Mouse (Mus musculus) MEL (cell line): ENCODE measurements at regions not wholly inside any gene's neighbourhood (a gene's known extent, or its start where the extent isn't known, plus 50 kb on each side); places are given as distances from the start of the nearest gene placed in this dataset.

Source experiments
- DNase-seq: peaks from one replicate; pipeline ENCODE4 v3.0.0; 2011; ENCODE audit warnings: low read depth, low spot score
- H3K27ac ChIP-seq: 2 replicates; pipeline ENCODE4 v1.5.1; 2012; ENCODE audit warnings: low read depth, mild to moderate bottlenecking, control low read depth, low read length, moderate library complexity; ENCODE audit not compliant: control insufficient read depth
- H3K27me3 ChIP-seq, 2 experiments: fragments of 150-350 bp in 1 of 2; sonication (generic) in 1 of 2; 2 replicates each; pipeline ENCODE4 v1.6.1; 2012; ENCODE audit warnings: low read length in 2 of 2, mild to moderate bottlenecking in 2 of 2, improper control_type of control experiment in 1 of 2, moderate library complexity in 1 of 2; ENCODE audit not compliant: insufficient read depth in 2 of 2, control insufficient read depth in 1 of 2
- H3K36me3 ChIP-seq, 2 experiments: 2 replicates each; pipeline ENCODE4 v1.6.1; 2012 to 2014; ENCODE audit warnings: low read length in 2 of 2, improper control_type of control experiment in 1 of 2, inconsistent platforms in 1 of 2, mild to moderate bottlenecking in 1 of 2; ENCODE audit not compliant: insufficient read depth in 2 of 2, control insufficient read depth in 1 of 2
- H3K4me1 ChIP-seq, 2 experiments: fragments of 150-350 bp in 1 of 2; sonication (generic) in 1 of 2; 2 replicates each; pipeline ENCODE4 v1.6.1; 2012; ENCODE audit warnings: low read length in 2 of 2, improper control_type of control experiment in 1 of 2, mild to moderate bottlenecking in 1 of 2; ENCODE audit not compliant: insufficient read depth in 2 of 2, control insufficient read depth in 1 of 2
- H3K4me3 ChIP-seq, 2 experiments: fragments of 150-350 bp in 1 of 2; sonication (generic) in 1 of 2; 2 replicates each; pipeline ENCODE4 v1.5.1; 2012; ENCODE audit warnings: low read depth in 2 of 2, low read length in 2 of 2, mild to moderate bottlenecking in 2 of 2, moderate library complexity in 2 of 2, control low read depth in 1 of 2, improper control_type of control experiment in 1 of 2; ENCODE audit not compliant: control insufficient read depth in 1 of 2, insufficient read depth in 1 of 2
- H3K79me2 ChIP-seq: 2 replicates; pipeline ENCODE4 v1.6.1; 2012; ENCODE audit warnings: mild to moderate bottlenecking, low read length, moderate library complexity; ENCODE audit not compliant: control insufficient read depth, poor library complexity, insufficient read depth
- H3K9ac ChIP-seq: 2 replicates; pipeline ENCODE4 v1.6.1; 2012; ENCODE audit warnings: low read depth, mild to moderate bottlenecking, control low read depth, low read length, moderate library complexity; ENCODE audit not compliant: control insufficient read depth, poor library complexity, severe bottlenecking
- H3K9me3 ChIP-seq: fragments of 150-350 bp; sonication (generic); replicated peaks from 2 replicates; pipeline ENCODE4 v1.6.1; 2012; ENCODE audit warnings: mild to moderate bottlenecking, low read length, improper control_type of control experiment, moderate library complexity; ENCODE audit not compliant: insufficient read depth
- CHD1 ChIP-seq: IDR thresholded peaks from 2 replicates; pipeline ENCODE4 v1.6.1; 2012; ENCODE audit warnings: low read depth, mild to moderate bottlenecking, inconsistent platforms, low read length, improper control_type of control experiment
- E2F4 ChIP-seq: IDR thresholded peaks from 2 replicates; pipeline ENCODE4 v1.6.1; 2011; ENCODE audit warnings: low read depth, low read length, improper control_type of control experiment, borderline replicate concordance
- ETS1 ChIP-seq: IDR thresholded peaks from 2 replicates; pipeline ENCODE4 v1.6.1; 2012; ENCODE audit warnings: low read depth, mild to moderate bottlenecking, inconsistent platforms, low read length, improper control_type of control experiment, moderate library complexity
- GATA1 ChIP-seq: IDR thresholded peaks from 2 replicates; pipeline ENCODE4 v1.6.1; 2011; ENCODE audit warnings: low read depth, low read length, improper control_type of control experiment
- JUND ChIP-seq: IDR thresholded peaks from 2 replicates; pipeline ENCODE4 v1.6.1; 2011; ENCODE audit warnings: low read depth, mild to moderate bottlenecking, improper control_type of control experiment, low read length
- KAT2A ChIP-seq: conservative IDR thresholded peaks from 2 replicates; pipeline ENCODE4 v1.6.1; 2012; ENCODE audit warnings: low read depth, low read length, improper control_type of control experiment, inconsistent platforms
- MYC ChIP-seq: IDR thresholded peaks from 2 replicates; pipeline ENCODE4 v1.6.1; 2011; ENCODE audit warnings: low read depth, mild to moderate bottlenecking, low read length, improper control_type of control experiment, moderate library complexity
- NELFE ChIP-seq: IDR thresholded peaks from 2 replicates; pipeline ENCODE4 v1.6.1; 2011; ENCODE audit warnings: low read depth, low read length, improper control_type of control experiment
- POLR2A ChIP-seq, 2 experiments: IDR thresholded peaks; 2 replicates each; pipeline ENCODE4 v1.6.1; 2011 to 2012; ENCODE audit warnings: low read length in 2 of 2, mild to moderate bottlenecking in 2 of 2, control low read depth in 1 of 2, improper control_type of control experiment in 1 of 2, low read depth in 1 of 2, moderate library complexity in 1 of 2; ENCODE audit not compliant: control insufficient read depth in 1 of 2, insufficient read depth in 1 of 2, poor library complexity in 1 of 2
- POLR2AphosphoS5 ChIP-seq: IDR thresholded peaks from 2 replicates; pipeline ENCODE4 v1.6.1; 2012; ENCODE audit warnings: low read depth, borderline replicate concordance, mild to moderate bottlenecking, inconsistent platforms, low read length, moderate library complexity, mixed read lengths
- TAL1 ChIP-seq: IDR thresholded peaks from 2 replicates; pipeline ENCODE4 v1.6.1; 2012; ENCODE audit warnings: mild to moderate bottlenecking, inconsistent platforms, low read length, moderate library complexity, mixed read lengths
- USF1 ChIP-seq: IDR thresholded peaks from 2 replicates; pipeline ENCODE4 v1.6.1; 2014; ENCODE audit warnings: low read depth, mild to moderate bottlenecking, inconsistent platforms, low read length, improper control_type of control experiment, moderate library complexity
- USF2 ChIP-seq, 2 experiments: IDR thresholded peaks; 2 replicates each; pipeline ENCODE4 v1.6.1; 2011 to 2012; ENCODE audit warnings: improper control_type of control experiment in 2 of 2, low read length in 2 of 2, borderline replicate concordance in 1 of 2, inconsistent platforms in 1 of 2, low read depth in 1 of 2, mild to moderate bottlenecking in 1 of 2; ENCODE audit not compliant: insufficient read depth in 1 of 2
- ZKSCAN1 ChIP-seq: IDR thresholded peaks from 2 replicates; pipeline ENCODE4 v1.6.1; 2012; ENCODE audit warnings: low read depth, mild to moderate bottlenecking, inconsistent platforms, low read length, improper control_type of control experiment, moderate library complexity

DNA sequence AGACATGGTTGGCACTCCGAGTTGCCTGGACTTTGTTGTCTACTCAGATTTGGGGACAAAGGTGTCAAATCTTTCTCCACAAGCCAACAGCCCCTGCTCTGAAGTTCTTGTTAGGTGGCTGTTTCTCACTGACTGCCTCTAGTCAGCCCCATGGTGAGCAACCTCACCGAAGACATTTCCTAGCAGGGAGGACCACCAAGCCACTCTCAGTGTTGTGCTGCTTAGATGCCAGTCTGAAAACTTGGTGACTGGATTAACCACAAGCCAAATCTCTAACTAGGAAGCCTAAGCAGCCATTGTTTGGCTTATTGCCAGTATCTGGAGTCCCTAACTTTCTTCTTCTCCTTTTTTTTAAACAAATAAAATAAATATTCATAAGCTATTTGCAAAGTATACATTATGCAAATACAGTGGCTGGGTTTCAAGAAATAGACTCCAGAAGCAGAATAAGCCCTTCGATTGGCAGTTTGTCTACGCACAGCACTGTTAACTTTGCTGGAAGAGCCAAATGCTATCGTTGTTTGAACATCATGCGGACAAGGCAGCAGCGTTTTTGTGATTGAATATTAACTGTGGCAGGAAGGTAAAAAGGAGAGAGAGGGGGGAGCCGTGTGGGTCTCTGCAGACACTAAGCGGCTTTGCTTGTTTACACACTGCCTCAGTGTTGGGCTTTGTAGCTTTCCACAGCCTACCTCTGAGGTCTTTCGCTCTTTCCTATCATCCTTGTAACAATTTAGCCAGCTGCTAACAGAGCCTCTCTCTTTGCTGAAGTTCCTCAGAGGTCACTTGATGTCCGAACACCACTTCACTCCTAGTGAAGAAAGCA is 257.4 kb downstream of the Disc1 start:
- Histone ChIP-seq H3K79me2 (no peaks in the 10 kb centered on the region), H3K27ac (no peak overlapping the region), H3K4me3 (no peak overlapping the region), H3K9ac (no peak overlapping the region), H3K27me3 (no peaks in the 10 kb centered on the region), H3K9me3 (no peaks in the 10 kb centered on the region), H3K36me3 (no peaks in the 10 kb centered on the region), H3K4me1 (no peaks in the 10 kb centered on the region)
- TF ChIP-seq USF2 (IDR thresholded peaks at IDR 0.05; ENCODE audit: borderline replicate concordance in 1 of 2, insufficient read depth in 1 of 2, low read depth in 1 of 2, low read length in 2 of 2) = no peak
- TF ChIP-seq NELFE = no peak
- no peak for TF ChIP-seq TAL1
- no peak for TF ChIP-seq ZKSCAN1
- TF ChIP-seq KAT2A = no peak
- no peak for TF ChIP-seq MYC
- no peak for TF ChIP-seq USF1
- TF ChIP-seq POLR2AphosphoS5 = no peak
- no peak for TF ChIP-seq ETS1
- no peak for TF ChIP-seq JUND
- no peak for TF ChIP-seq POLR2A (IDR thresholded peaks at IDR 0.05; ENCODE audit: control insufficient read depth in 1 of 2, insufficient read depth in 1 of 2, low read depth in 1 of 2, low read length in 2 of 2, poor library complexity in 1 of 2)
- no peak for TF ChIP-seq CHD1
- no peak for TF ChIP-seq E2F4
- no peak for TF ChIP-seq GATA1
- DNase-seq = peak; percentile 14
